Mouse (Mus musculus) thymus, postnatal 4 days (tissue): ENCODE results near the gene Zbtb1.
"Not testable (repeated sequence)": the region's sequence is repeated elsewhere in the genome, so short reads cannot be mapped to it uniquely, and the experiment has no call there.

Experiments used
- DNase-seq: peaks from one replicate; pipeline ENCODE4 v3.0.0; 2021

The Zbtb1 gene

DNA sequence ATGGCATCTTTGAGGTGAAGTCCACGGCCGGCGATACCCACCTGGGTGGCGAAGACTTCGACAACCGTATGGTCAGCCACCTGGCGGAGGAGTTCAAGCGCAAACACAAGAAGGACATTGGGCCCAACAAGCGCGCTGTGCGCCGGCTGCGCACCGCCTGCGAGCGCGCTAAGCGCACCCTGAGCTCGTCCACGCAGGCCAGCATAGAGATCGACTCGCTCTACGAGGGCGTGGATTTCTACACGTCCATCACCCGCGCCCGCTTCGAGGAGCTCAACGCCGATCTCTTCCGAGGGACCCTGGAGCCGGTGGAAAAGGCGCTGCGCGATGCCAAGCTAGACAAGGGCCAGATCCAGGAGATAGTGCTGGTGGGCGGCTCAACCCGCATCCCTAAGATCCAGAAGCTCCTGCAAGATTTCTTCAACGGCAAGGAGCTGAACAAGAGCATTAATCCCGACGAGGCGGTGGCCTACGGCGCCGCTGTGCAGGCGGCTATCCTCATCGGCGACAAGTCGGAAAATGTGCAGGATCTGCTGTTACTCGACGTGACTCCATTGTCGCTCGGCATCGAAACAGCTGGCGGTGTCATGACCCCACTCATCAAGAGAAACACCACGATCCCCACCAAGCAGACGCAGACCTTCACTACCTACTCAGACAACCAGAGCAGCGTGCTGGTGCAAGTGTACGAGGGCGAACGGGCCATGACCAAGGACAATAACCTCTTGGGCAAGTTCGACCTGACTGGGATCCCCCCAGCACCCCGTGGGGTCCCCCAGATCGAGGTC is 35.3 kb downstream of the Zbtb1 start:
- peak; percentile 43 for DNase-seq

DNA sequence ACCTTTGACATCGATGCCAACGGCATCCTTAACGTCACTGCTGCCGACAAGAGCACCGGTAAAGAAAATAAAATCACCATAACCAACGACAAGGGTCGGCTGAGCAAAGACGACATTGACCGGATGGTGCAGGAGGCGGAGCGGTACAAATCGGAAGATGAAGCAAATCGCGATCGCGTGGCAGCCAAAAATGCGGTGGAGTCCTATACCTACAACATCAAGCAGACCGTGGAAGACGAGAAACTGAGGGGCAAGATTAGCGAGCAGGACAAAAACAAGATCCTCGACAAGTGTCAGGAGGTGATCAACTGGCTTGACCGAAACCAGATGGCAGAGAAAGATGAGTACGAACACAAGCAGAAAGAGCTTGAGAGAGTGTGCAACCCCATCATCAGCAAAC is 35.9 kb downstream of the Zbtb1 start:
- no peak for DNase-seq

- DNase-seq: no peak
Measured at GRCm38 (mm10) chr12:76407184-76407583, 37.1 kb downstream of the Zbtb1 start.

DNA sequence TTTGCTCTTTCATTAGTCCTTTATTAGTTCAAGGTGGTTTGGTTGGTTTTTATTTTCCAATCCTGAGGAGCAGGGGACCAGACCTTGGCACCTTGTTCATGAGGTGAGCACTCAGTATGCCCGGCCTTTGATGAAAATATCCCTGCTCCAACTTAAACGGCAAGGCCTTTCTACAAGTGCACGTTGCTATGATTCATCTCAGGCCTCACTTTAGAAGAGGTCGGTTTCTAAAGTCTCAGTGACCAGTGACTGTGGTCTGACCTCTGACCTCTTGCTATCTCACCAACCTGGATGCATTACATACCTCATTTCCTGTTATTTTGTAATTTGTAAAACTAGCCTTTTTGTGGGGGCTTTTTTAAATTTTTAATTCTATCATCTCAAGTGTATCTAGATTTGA is 39.1 kb downstream of the Zbtb1 start:
- no peak for DNase-seq

- no peak for DNase-seq
Measured at GRCm38 (mm10) chr12:76415383-76416010, 45.4 kb downstream of the Zbtb1 start.

GRCm38 (mm10) chr12:76417433-76417854 is 47.4 kb downstream of the Zbtb1 start, which contains the start of gene Ppp1r36:
Ppp1r36 (plus strand) TSS chr12:76417538.
- DNase-seq: peak; percentile 37

- peak; percentile 14 for DNase-seq
Measured at GRCm38 (mm10) chr12:76418346-76418745, 48.3 kb downstream of the Zbtb1 start.

DNA sequence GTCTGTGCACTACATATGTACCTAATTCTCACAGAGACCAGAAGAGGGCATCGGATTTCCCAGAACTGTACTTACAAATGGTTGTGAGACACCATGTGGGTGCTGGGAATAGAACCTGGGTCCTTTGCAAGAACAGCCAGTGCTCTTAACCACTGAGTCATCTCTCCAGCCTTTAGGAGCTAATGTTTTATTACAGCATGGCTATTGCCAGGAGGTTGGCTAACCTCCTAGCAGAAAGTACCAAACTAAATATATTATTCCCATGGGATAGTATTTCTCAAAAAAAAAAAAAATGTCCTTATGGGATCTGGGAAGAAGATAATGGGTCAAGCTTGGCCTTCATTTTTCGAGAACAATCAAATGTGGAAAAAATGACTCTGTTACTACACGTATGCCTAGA is 55.2 kb downstream of the Zbtb1 start:
- DNase-seq: no peak

GRCm38 (mm10) chr12:76427546-76427945 is 57.5 kb downstream of the Zbtb1 start:
- DNase-seq: no peak

- no peak for DNase-seq
Measured at GRCm38 (mm10) chr12:76430879-76431406, 60.9 kb downstream of the Zbtb1 start.

DNA sequence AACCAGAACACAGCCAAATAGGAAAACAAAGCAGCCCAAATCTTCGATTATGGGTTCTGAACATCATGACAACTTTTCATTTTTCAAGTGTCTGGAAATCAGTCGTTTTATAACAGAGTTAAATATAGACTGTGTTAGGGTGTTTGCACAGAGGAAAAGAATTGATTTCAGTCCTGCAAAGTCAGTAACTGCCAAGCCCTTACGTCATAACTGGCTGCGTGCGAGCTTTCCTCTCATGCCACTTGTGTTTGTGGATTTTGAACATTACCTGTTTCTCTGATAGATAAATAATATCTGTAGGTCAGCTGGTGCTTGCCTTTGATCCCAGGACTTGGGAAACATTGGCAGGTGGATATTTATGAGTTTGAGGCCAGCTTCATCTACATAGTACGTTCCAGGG is 61.4 kb downstream of the Zbtb1 start:
- DNase-seq: no peak

GRCm38 (mm10) chr12:76434111-76434510 is 64.0 kb downstream of the Zbtb1 start:
- DNase-seq: no peak

- no peak for DNase-seq
Measured at GRCm38 (mm10) chr12:76435084-76435483, 65.0 kb downstream of the Zbtb1 start.

- DNase-seq: no peak
Measured at GRCm38 (mm10) chr12:76435549-76435948, 65.5 kb downstream of the Zbtb1 start.

- not testable (repeated sequence) for DNase-seq
Measured at GRCm38 (mm10) chr12:76443488-76443887, 73.4 kb downstream of the Zbtb1 start.

- DNase-seq: no peak
Measured at GRCm38 (mm10) chr12:76444359-76444772, 74.3 kb downstream of the Zbtb1 start.

DNA sequence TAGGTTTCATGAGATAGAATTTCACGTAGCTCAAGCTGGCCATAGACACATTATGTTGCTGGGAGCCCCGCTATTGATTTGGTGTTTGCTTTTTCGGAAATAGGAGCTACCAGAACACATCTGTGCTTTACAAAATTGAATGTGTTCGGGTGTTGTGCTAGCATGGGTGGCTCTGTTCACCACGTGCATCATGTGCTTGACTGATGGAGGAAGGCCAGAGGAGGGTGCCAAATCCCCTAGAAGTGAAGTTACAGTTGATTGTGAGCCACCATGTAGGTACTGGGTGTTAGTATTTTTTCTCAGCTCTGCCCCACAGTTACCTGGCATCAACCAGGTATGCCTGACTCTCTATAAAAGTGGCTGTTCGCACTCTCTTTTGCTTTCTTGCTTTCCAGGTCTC is 74.8 kb downstream of the Zbtb1 start:
- DNase-seq: no peak

DNA sequence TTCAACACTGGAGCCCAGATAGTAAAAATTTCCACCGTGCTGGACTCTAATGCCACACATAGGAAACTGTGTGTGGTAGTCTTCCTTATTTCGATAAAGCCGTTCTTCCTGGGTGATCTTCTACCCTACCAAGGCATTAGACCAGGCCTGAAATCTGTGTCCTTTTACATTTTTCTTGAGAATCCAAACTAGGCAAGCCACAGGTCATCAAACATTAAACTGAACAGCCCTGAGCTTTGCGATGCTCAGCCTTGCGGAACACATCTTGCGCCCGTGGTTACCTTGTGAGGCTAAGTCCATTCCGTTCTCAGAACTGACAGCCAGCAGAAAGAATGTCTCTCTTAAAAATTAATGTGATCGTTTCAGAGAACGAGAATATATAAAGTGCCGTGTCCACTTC is 76.1 kb downstream of the Zbtb1 start:
- no peak for DNase-seq
